Mouse (Mus musculus) thymus, postnatal 0 days (tissue): Measurements from ENCODE around the gene Tlcd2. TPM values are rescaled to one million over a fixed set of nuclear protein-coding genes. Genes with fewer than 3 reads are reported as not detected.
A peak's percentile ranks its signal among the peaks of the same experiment; 100 is the strongest.

ENCODE experiments used
- DNase-seq: peaks from one replicate; pipeline ENCODE4 v3.0.0-alpha.2; 2015; ENCODE audit warnings: low spot score
- polyA plus RNA-seq: library from polyadenylated mRNA; unstranded; fragments of >200 nt; fragmentation: Nextera tagmentation; extraction: Ambion mirVana; gene quantifications from 2 replicates; pipeline ENCODE4 v1.2.1, GENCODE M21; 2015

The Tlcd2 gene
- polyA plus RNA-seq, 1 experiment from 2014 or later, result 13.8 TPM

- no peak for DNase-seq
Measured at GRCm38 (mm10) chr11:75466731-75467505, 5.4 kb downstream of the Tlcd2 start.

GRCm38 (mm10) chr11:75467512-75468215 lies 6.1 kb downstream of the Tlcd2 start:
- no peak for DNase-seq

GRCm38 (mm10) chr11:75468410-75468809 lies 6.9 kb downstream of the Tlcd2 start:
- DNase-seq, result no peak

GRCm38 (mm10) chr11:75469261-75469660 lies 7.7 kb downstream of the Tlcd2 start:
- no peak for DNase-seq

GRCm38 (mm10) chr11:75470675-75471074 lies 9.2 kb downstream of the Tlcd2 start:
- no peak for DNase-seq

GRCm38 (mm10) chr11:75472469-75473081 lies 11.1 kb downstream of the Tlcd2 start:
- DNase-seq, result no peak

GRCm38 (mm10) chr11:75473376-75473775 lies 11.9 kb downstream of the Tlcd2 start:
- no peak for DNase-seq

- DNase-seq, result no peak
Measured at GRCm38 (mm10) chr11:75486192-75486591, 24.7 kb downstream of the Tlcd2 start.

GRCm38 (mm10) chr11:75486601-75487285 lies 25.2 kb downstream of the Tlcd2 start, which contains the start of gene Prpf8:
Prpf8 (plus strand) TSS chr11:75486816.
- DNase-seq, result peak; percentile 96

GRCm38 (mm10) chr11:75487496-75487895 lies 26.0 kb downstream of the Tlcd2 start:
- no peak for DNase-seq

GRCm38 (mm10) chr11:75494296-75495049 lies 33.0 kb downstream of the Tlcd2 start:
- no peak for DNase-seq

GRCm38 (mm10) chr11:75498126-75498525 lies 36.6 kb downstream of the Tlcd2 start:
- no peak for DNase-seq

GRCm38 (mm10) chr11:75508162-75508561 lies 46.6 kb downstream of the Tlcd2 start:
- no peak for DNase-seq

GRCm38 (mm10) chr11:75508904-75509303 lies 47.4 kb downstream of the Tlcd2 start:
- DNase-seq, result no peak

GRCm38 (mm10) chr11:75509741-75510626 lies 48.5 kb downstream of the Tlcd2 start, which contains the start of gene Rilp:
Rilp (plus strand) TSS chr11:75510094.
- no peak for DNase-seq

GRCm38 (mm10) chr11:75510627-75510993 lies 49.1 kb downstream of the Tlcd2 start:
- peak; percentile 93 for DNase-seq

GRCm38 (mm10) chr11:75511213-75511612 lies 49.7 kb downstream of the Tlcd2 start:
- DNase-seq, result no peak

- no peak for DNase-seq
Measured at GRCm38 (mm10) chr11:75512301-75513018, 50.9 kb downstream of the Tlcd2 start.

GRCm38 (mm10) chr11:75513336-75513735 lies 51.8 kb downstream of the Tlcd2 start, which contains the start of gene Scarf1:
Scarf1 (plus strand) TSS chr11:75513540.
- no peak for DNase-seq
